Mouse (Mus musculus) mouse trophoblast stem cell (cell line): ENCODE data around the gene Lce3b.

ENCODE experiments used
- in situ Hi-C, 2 experiments: fragments of 300-500 bp; cut with MseI, MboI; formaldehyde crosslinking; loops; 2 replicates in 1 of 2; 3 replicates in 1 of 2; pipeline ENCODE4 v1.15.1; 2025

Gene Lce3b

GRCm38 (mm10) chr3:92932679-92933078 is at the start of gene Lce3b:
TSS of gene Lce3b (plus strand) at chr3:92932979.
- in situ Hi-C loops = no loop called here

GRCm38 (mm10) chr3:92894063-92894462 is 38.7 kb upstream of the Lce3b start:
- in situ Hi-C loops = no loop called here

- in situ Hi-C loops = no loop called here
These were observed 38.3 kb upstream of the Lce3b start for GRCm38 (mm10) chr3:92894489-92894888.

GRCm38 (mm10) chr3:92902992-92903391 is 29.8 kb upstream of the Lce3b start:
- in situ Hi-C loops = loop anchor here in 1 of 2 experiments (10.0 kb wide), 1 partner anchor 132 kb away; no protein-coding TSS in a partner anchor

- in situ Hi-C loops = loop anchor here in 1 of 2 experiments (10.0 kb wide), 1 partner anchor 131 kb away; no protein-coding TSS in a partner anchor
These were observed 29.1 kb upstream of the Lce3b start for GRCm38 (mm10) chr3:92903640-92904039.

GRCm38 (mm10) chr3:92905182-92905581 is 27.6 kb upstream of the Lce3b start:
- in situ Hi-C loops = loop anchor here in 1 of 2 experiments (10.0 kb wide), 1 partner anchor 130 kb away; no protein-coding TSS in a partner anchor

- in situ Hi-C loops = loop anchor here in 1 of 2 experiments (10.0 kb wide), 1 partner anchor 127 kb away; no protein-coding TSS in a partner anchor
These were observed 25.2 kb upstream of the Lce3b start for GRCm38 (mm10) chr3:92907571-92907970.

GRCm38 (mm10) chr3:92920364-92920763 is 12.4 kb upstream of the Lce3b start:
- in situ Hi-C loops = loop anchor here in 1 of 2 experiments (5.0 kb wide), 1 partner anchor 112 kb away; no protein-coding TSS in a partner anchor

- in situ Hi-C loops = no loop called here
These were observed 6.6 kb upstream of the Lce3b start, which contains the start of gene Lce3a for GRCm38 (mm10) chr3:92926130-92926529. TSS of gene Lce3a (minus strand) at chr3:92926230.

- in situ Hi-C loops = no loop called here
These were observed 11.4 kb downstream of the Lce3b start, which contains the start of gene Lce3c for GRCm38 (mm10) chr3:92944186-92944585. TSS of gene Lce3c (plus strand) at chr3:92944486.

GRCm38 (mm10) chr3:92957090-92957489 is 24.3 kb downstream of the Lce3b start, which contains the start of gene Lce3d:
TSS of gene Lce3d (plus strand) at chr3:92957390.
- in situ Hi-C loops = no loop called here

GRCm38 (mm10) chr3:92966761-92967160 is 34.0 kb downstream of the Lce3b start, which contains the start of gene Lce3e:
TSS of gene Lce3e (plus strand) at chr3:92967061.
- in situ Hi-C loops = no loop called here

GRCm38 (mm10) chr3:92978484-92978883 is 45.7 kb downstream of the Lce3b start:
- in situ Hi-C loops = no loop called here
